Mouse (Mus musculus): ENCODE measurements around the gene Pcgf6. TPM values are rescaled to one million over a fixed set of nuclear protein-coding genes. Genes with fewer than 3 reads are reported as not detected.

Gene Pcgf6
- polyA plus RNA-seq (2017; shearing (Covaris generic)) = 32.6 TPM

GRCm38 (mm10) chr19:47050271-47051032 lies at the start of gene Pcgf6:
Gene Pcgf6, minus strand, starts transcription at chr19:47050906.

GRCm38 (mm10) chr19:47090550-47091156 lies 39.9 kb upstream of the Pcgf6 start, which contains the start of the genes Usmg5 and Pdcd11:
Gene Usmg5, minus strand, starts transcription at chr19:47090647.
Gene Pdcd11, plus strand, starts transcription at chr19:47090768.

DNA sequence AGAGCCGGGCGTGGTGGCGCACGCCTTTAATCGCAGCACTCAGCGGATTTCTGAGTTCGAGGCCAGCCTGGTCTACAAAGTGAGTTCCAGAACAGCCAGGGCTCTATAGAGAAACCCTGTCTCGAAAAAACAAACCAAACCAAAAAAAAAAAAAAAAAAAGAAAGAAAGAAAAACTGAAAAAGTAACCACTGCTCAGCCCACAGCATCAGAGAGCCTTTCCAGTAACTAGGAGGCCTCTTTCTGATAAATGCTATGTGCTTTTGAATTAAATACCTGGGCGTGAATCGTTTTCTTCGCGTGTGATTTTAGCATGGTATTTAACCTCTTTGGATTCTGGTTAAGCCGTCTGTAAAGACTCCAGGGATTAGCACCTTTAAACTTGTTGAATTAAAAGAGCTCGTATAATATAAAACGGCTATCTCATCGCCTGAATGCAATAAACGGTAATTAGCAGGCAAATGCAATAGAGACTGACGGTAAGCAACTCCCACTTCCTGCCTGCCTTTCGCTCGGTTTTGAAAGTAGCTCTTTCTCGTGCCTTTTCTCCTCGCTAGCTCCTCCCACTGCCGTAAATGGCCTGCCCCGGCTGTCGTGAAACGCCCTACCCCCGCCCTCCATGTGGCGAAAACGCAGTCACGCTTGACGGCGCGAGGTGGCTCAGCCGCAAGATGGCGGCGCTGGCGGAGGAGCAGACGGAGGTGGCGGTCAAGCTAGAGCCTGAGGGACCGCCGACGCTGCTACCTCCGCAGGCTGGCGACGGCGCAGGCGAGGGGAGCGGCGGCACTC lies 16.6 kb upstream of the Pcgf6 start, which contains the start of gene Taf5:
Gene Taf5 (plus strand): TSS at position 651 of the 787 bp plus-strand sequence.

GRCm38 (mm10) chr19:47014447-47015381 lies 36.0 kb downstream of the Pcgf6 start, which contains the start of the genes Ina and Nt5c2:
Gene Ina, plus strand, starts transcription at chr19:47014698.
Gene Nt5c2, minus strand, starts transcription at chr19:47015153.

Other genes with a start within 250 kb of the Pcgf6 start
- gene Ina, start 36.2 kb downstream of the Pcgf6 start, polyA plus RNA-seq (2017; shearing (Covaris generic)) = not detected
- 84.9 TPM for gene Nt5c2, start 35.8 kb downstream of the Pcgf6 start, polyA plus RNA-seq (2017; shearing (Covaris generic))
- 33.3 TPM for gene Taf5, start 16.8 kb upstream of the Pcgf6 start, polyA plus RNA-seq (2017; shearing (Covaris generic))
- 838 TPM for gene Usmg5, start 39.7 kb upstream of the Pcgf6 start, polyA plus RNA-seq (2017; shearing (Covaris generic))
- gene Pdcd11, start 39.9 kb upstream of the Pcgf6 start, polyA plus RNA-seq (2017; shearing (Covaris generic)) = 19.1 TPM
- gene Calhm2, start 87.4 kb upstream of the Pcgf6 start, polyA plus RNA-seq (2017; shearing (Covaris generic)) = 5.1 TPM
- not detected for gene Calhm1, start 93.3 kb upstream of the Pcgf6 start, polyA plus RNA-seq (2017; shearing (Covaris generic))
- gene Calhm3, start 106.9 kb upstream of the Pcgf6 start, polyA plus RNA-seq (2017; shearing (Covaris generic)) = not detected
- gene Neurl1a, start 127.9 kb upstream of the Pcgf6 start, polyA plus RNA-seq (2017; shearing (Covaris generic)) = 0.15 TPM